Mouse (Mus musculus): Measurements from ENCODE around the gene Bcl2l15.

DNA sequence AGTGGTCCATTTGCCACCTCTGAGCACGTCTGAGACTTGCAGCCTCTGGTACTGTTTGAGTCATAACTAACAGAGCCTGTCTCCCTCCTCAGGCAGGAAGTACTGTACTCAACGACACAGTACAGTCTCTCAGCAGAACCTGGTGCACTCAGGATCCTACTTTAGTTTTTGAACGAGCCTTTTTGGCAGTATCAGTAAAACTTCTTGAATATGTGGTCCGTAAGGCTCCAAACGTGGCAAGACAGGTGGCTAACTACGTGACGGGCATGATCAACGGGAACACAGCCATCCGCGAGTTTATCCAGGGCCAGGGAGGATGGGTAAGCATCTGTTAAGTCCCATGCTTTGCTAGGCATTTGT lies 3.5 kb downstream of the Bcl2l15 start:
- TF ChIP-seq POLR2A (IDR thresholded peaks at IDR 0.05; ENCODE audit: extremely low read depth, insufficient read depth, low read length), result no peak
- no peak for TF ChIP-seq CTCF (IDR thresholded peaks at IDR 0.05; ENCODE audit: extremely low read depth, insufficient read depth, low read length)
